ENCODE assay signal across 28 mouse cellular contexts in the genomic region with DNA sequence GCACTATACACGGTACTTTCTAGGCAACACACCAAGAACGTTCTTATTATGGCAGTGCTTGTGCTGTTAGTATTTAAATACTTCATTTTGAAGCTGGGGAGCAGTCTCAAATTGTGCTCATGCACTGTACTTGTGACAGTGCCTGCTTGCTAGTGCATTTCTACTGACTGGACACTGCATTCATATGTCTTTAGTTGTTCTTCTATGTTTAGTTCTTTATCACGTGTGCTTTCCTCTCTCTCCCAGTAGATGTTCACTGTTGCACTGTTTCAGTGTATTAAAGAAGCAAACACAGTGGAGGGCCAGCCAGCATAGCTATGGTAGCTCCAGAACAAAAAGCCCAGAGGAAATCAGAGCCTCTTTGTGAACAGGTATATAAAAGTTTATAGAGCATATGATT. TPM values are rescaled to one million over a fixed set of nuclear protein-coding genes. Genes with fewer than 3 reads are reported as not detected.
A peak's percentile ranks its signal among the peaks of the same experiment; 100 is the strongest.
DNase-seq lines count a peak whose midpoint lies in the region; ATAC-seq and TF ChIP-seq lines count a peak whose summit lies in the region.
"Had no signal": no experiment of that assay in that cellular context is flagged by ENCODE, and none has a peak within 500 bp of the region (broad histone marks: within the 10 kb centered on the region; RNA-seq: fewer than 3 reads in every experiment).

No protein-coding gene starts in this region.

- peak overlapping the region; percentile 25; the same call in 1 of the 2 replicates for H3K9ac ChIP-seq in heart, adult 2 months (ENCODE audit: low read depth, low read length)
- no peak overlapping the region for H3K9ac ChIP-seq in heart, embryonic 14.5 days (ENCODE audit: low read length)
- no peak overlapping the region for H3K9ac ChIP-seq in heart, embryonic 11.5 days (ENCODE audit: low read depth, low read length)
- no peak overlapping the region for H3K9ac ChIP-seq in heart, postnatal 0 days (replicated peaks; ENCODE audit: low read depth, low read length)
- H3K9ac ChIP-seq: embryonic facial prominence, embryonic 13.5 days; forebrain, embryonic 12.5 days; forebrain, embryonic 15.5 days; hindbrain, embryonic 14.5 days had no signal

- intact Hi-C loops in heart, adult 2 months (cut with DNase I), result no loop called here

- H3K9me3 ChIP-seq in heart, embryonic 10.5 days, result no peaks in the 10 kb centered on the region
- H3K9me3 ChIP-seq in heart, embryonic 14.5 days (ENCODE audit: control insufficient read depth, low read length), result no peaks in the 10 kb centered on the region
- H3K9me3 ChIP-seq in heart, embryonic 11.5 days (replicated peaks; ENCODE audit: control insufficient read depth, low read length), result no peaks in the 10 kb centered on the region
- H3K9me3 ChIP-seq in heart, postnatal 0 days (replicated peaks; ENCODE audit: control insufficient read depth, low read length), result no peaks in the 10 kb centered on the region
- H3K9me3 ChIP-seq: embryonic facial prominence, embryonic 10.5 days; embryonic facial prominence, embryonic 13.5 days; forebrain, embryonic 12.5 days; forebrain, embryonic 15.5 days; G1E had no signal

- no peaks in the 10 kb centered on the region for H3K79me2 ChIP-seq in heart, adult 2 months (replicated peaks; ENCODE audit: control insufficient read depth, insufficient read depth, low read length)

- no peak overlapping the region for H3K4me2 ChIP-seq in heart, embryonic 14.5 days (ENCODE audit: low read length)
- H3K4me2 ChIP-seq in heart, embryonic 11.5 days, result no peak overlapping the region
- H3K4me2 ChIP-seq in heart, postnatal 0 days (ENCODE audit: low read depth, low read length), result no peak overlapping the region
- H3K4me2 ChIP-seq: embryonic facial prominence, embryonic 13.5 days; forebrain, embryonic 12.5 days; forebrain, embryonic 15.5 days; hindbrain, embryonic 14.5 days had no signal

- WGBS in heart, adult 2 months, result 50% methylated on average over 3 of the region's 3 CpGs
- 79% methylated on average over 3 of the region's 3 CpGs for WGBS in heart, embryonic 10.5 days
- 58% methylated on average over 3 of the region's 3 CpGs for WGBS in heart, embryonic 14.5 days
- WGBS in heart, embryonic 11.5 days (ENCODE audit: insufficient replicate concordance), result 71% methylated on average over 3 of the region's 3 CpGs
- 41% methylated on average over 3 of the region's 3 CpGs for WGBS in heart, postnatal 0 days

- peak; percentile 47; the same call in 1 of the 2 replicates for ATAC-seq in heart, embryonic 14.5 days (ENCODE audit: insufficient number of reproducible peaks, insufficient read depth, low FRiP score, low read depth)
- no peak for ATAC-seq in heart, embryonic 11.5 days (replicated peaks; ENCODE audit: insufficient number of reproducible peaks, low FRiP score, low TSS enrichment)
- peak; percentile 96 for ATAC-seq in heart, postnatal 0 days (ENCODE audit: insufficient read depth, low read depth)
- ATAC-seq: forebrain, embryonic 15.5 days; hindbrain, postnatal 0 days; inflammation-experienced regulatory T-cells, adult 6 months; intestine, embryonic 16.5 days; Patski had no signal

- no peak for TF ChIP-seq CTCF in heart, adult 2 months (IDR thresholded peaks at IDR 0.05)
- no peak for TF ChIP-seq CTCF in heart, postnatal 0 days (IDR thresholded peaks at IDR 0.05; ENCODE audit: low read depth)

- H3K36me3 ChIP-seq in heart, adult 2 months (ENCODE audit: control insufficient read depth, insufficient read depth, low read length), result peaks cover 4% of the 10 kb centered on the region; the same call in 1 of the 2 replicates
- peaks cover 7% of the 10 kb centered on the region for H3K36me3 ChIP-seq in heart, embryonic 10.5 days
- H3K36me3 ChIP-seq in heart, embryonic 14.5 days (ENCODE audit: control insufficient read depth, insufficient read depth, low read length), result peaks cover 19% of the 10 kb centered on the region
- no peaks in the 10 kb centered on the region for H3K36me3 ChIP-seq in heart, embryonic 11.5 days (ENCODE audit: control insufficient read depth, insufficient read depth, low read length)
- H3K36me3 ChIP-seq in heart, postnatal 0 days (replicated peaks; ENCODE audit: control insufficient read depth, insufficient read depth, low read length), result 0 out of 2 replicates have a peak, but pooled peaks cover 15% of the 10 kb centered on the region

- TF ChIP-seq POLR2A in heart, adult 2 months (IDR thresholded peaks at IDR 0.05; ENCODE audit: insufficient read depth, low read depth, low read length), result peak; percentile 45; the same call in 1 of the 2 replicates

- no peak for TF ChIP-seq EP300 in heart, adult 2 months (IDR thresholded peaks at IDR 0.05; ENCODE audit: insufficient read depth, low read depth, low read length)
- TF ChIP-seq EP300 in heart, postnatal 0 days (IDR thresholded peaks at IDR 0.05; ENCODE audit: low read depth), result no peak

- DNase-seq in heart, adult 2 months, result no peak
- no peak for DNase-seq in heart, embryonic 10.5 days (ENCODE audit: low spot score)
- DNase-seq in heart, postnatal 0 days (ENCODE audit: low spot score), result peak; percentile 63
- no peak for DNase-seq in cerebellum, postnatal 14 days
- DNase-seq: adrenal gland, postnatal 10 days; adrenal gland, postnatal 36 days; B cell, adult 2 months; cerebellum, adult 18-20 months; cerebellum, adult 9-10 months; cerebellum, postnatal 25 days; embryo, embryonic 11 days; gastrocnemius, postnatal 25 days; kidney, adult 18-20 months; kidney, adult 9 months had no signal

- peak overlapping the region; percentile 45 for H3K27ac ChIP-seq in heart, adult 2 months
- no peak overlapping the region for H3K27ac ChIP-seq in heart, embryonic 10.5 days
- peak overlapping the region; percentile 25 to 61 for H3K27ac ChIP-seq in heart, embryonic 14.5 days (replicated peaks in 1 of 2; ENCODE audit: control insufficient read depth in 1 of 2, insufficient read depth in 1 of 2, low read depth in 2 of 2, low read length in 2 of 2)
- H3K27ac ChIP-seq in heart, embryonic 11.5 days (ENCODE audit: low read depth, low read length), result no peak overlapping the region
- peak overlapping the region; percentile 58 for H3K27ac ChIP-seq in heart, postnatal 0 days (ENCODE audit: low read depth)
- H3K27ac ChIP-seq: embryonic facial prominence, embryonic 10.5 days; embryonic facial prominence, embryonic 13.5 days; forebrain, embryonic 12.5 days; forebrain, embryonic 15.5 days; hindbrain, embryonic 14.5 days; hindbrain, postnatal 0 days had no signal

- no peaks in the 10 kb centered on the region for H3K4me1 ChIP-seq in heart, adult 2 months (ENCODE audit: control insufficient read depth, insufficient read depth, low read length)
- H3K4me1 ChIP-seq in heart, embryonic 10.5 days, result no peaks in the 10 kb centered on the region
- peaks cover 0 to 6% of the 10 kb centered on the region in 2 experiments; a peak in 1 of 4 replicates for H3K4me1 ChIP-seq in heart, embryonic 14.5 days (ENCODE audit: control insufficient read depth in 2 of 2, insufficient read depth in 2 of 2, low read length in 2 of 2)
- no peaks in the 10 kb centered on the region for H3K4me1 ChIP-seq in heart, embryonic 11.5 days (ENCODE audit: control insufficient read depth, insufficient read depth, low read length)
- H3K4me1 ChIP-seq in heart, postnatal 0 days (ENCODE audit: control insufficient read depth, insufficient read depth), result peaks cover 5% of the 10 kb centered on the region; the same call in 1 of the 2 replicates
- H3K4me1 ChIP-seq: embryonic facial prominence, embryonic 10.5 days; embryonic facial prominence, embryonic 13.5 days; forebrain, embryonic 12.5 days; forebrain, embryonic 15.5 days had no signal

- H3K27me3 ChIP-seq in heart, adult 2 months (ENCODE audit: control insufficient read depth, insufficient read depth, low read length), result no peaks in the 10 kb centered on the region
- no peaks in the 10 kb centered on the region for H3K27me3 ChIP-seq in heart, embryonic 10.5 days (ENCODE audit: insufficient read depth, poor library complexity, severe bottlenecking)
- H3K27me3 ChIP-seq in heart, embryonic 14.5 days (ENCODE audit: control insufficient read depth, insufficient read depth, low read length), result no peaks in the 10 kb centered on the region
- H3K27me3 ChIP-seq in heart, embryonic 11.5 days (ENCODE audit: control insufficient read depth, insufficient read depth, low read length), result no peaks in the 10 kb centered on the region
- H3K27me3 ChIP-seq in heart, postnatal 0 days (ENCODE audit: control insufficient read depth, insufficient read depth, low read length), result no peaks in the 10 kb centered on the region
- H3K27me3 ChIP-seq: CH12.LX; embryonic facial prominence, embryonic 13.5 days; forebrain, embryonic 12.5 days; forebrain, embryonic 15.5 days; Patski had no signal

- H3K4me3 ChIP-seq in heart, adult 2 months, result peak overlapping the region; percentile 12; the same call in 1 of the 2 replicates
- H3K4me3 ChIP-seq in heart, embryonic 10.5 days, result no peak overlapping the region
- H3K4me3 ChIP-seq in heart, embryonic 14.5 days (ENCODE audit: control insufficient read depth in 1 of 2, insufficient read depth in 1 of 2, low read depth in 1 of 2, low read length in 2 of 2), result no peak overlapping the region
- H3K4me3 ChIP-seq in heart, embryonic 11.5 days (ENCODE audit: low read depth, low read length), result no peak overlapping the region
- H3K4me3 ChIP-seq in heart, postnatal 0 days (ENCODE audit: low read depth, low read length), result no peak overlapping the region
- H3K4me3 ChIP-seq: embryonic facial prominence, embryonic 10.5 days; embryonic facial prominence, embryonic 13.5 days; erythroblast, embryonic 14.5 days; forebrain, embryonic 12.5 days; forebrain, embryonic 15.5 days had no signal

RNA-seq across cellular contexts. Expression of gene Neto2, which starts 29.8 kb away (rescaled TPM):
- total RNA-seq in heart, adult 2 months (2021), result 1 to 10 TPM; 1.1 TPM
- polyA plus RNA-seq in heart, adult 2 months (2012; rRNA removed), result 0.31 and 1.1 TPM in 2 replicates
- polyA plus RNA-seq in heart, embryonic 10.5 days (2016; fragmentation: Nextera tagmentation; extraction: Ambion mirVana), result 4.9 and 6.9 TPM in 2 replicates
- 4.5 and 5.2 TPM in 2 replicates for polyA plus RNA-seq in heart, embryonic 14.5 days (2014; fragmentation: Nextera tagmentation; extraction: Ambion mirVana)
- 6.7 and 6.9 TPM in 2 replicates for polyA plus RNA-seq in heart, embryonic 11.5 days (2014; fragmentation: Nextera tagmentation; extraction: Ambion mirVana)
- 4.4 and 5.5 TPM in 2 replicates for total RNA-seq in heart, postnatal 0 days (2014; rRNA removed; ENCODE audit: low replicate concordance)
- polyA plus RNA-seq in heart, postnatal 0 days (2015; fragmentation: Nextera tagmentation; extraction: Ambion mirVana), result 1.4 and 1.7 TPM in 2 replicates
- total RNA-seq: CH12.LX had no signal
- polyA plus RNA-seq: G1E had no signal

Comparison
In these comparisons a context has a peak if more than half of its experiments do, and no peak if none do; other contexts are left out.
1. H3K27ac ChIP-seq: peak in heart, adult 2 months (single experiment), heart, embryonic 14.5 days (2 of 2) and heart, postnatal 0 days (single experiment); none in heart, embryonic 10.5 days (single experiment) and heart, embryonic 11.5 days (single experiment).